Mouse (Mus musculus) intestine, postnatal 0 days (tissue): Measurements from ENCODE around the gene Cdc25a. TPM values are rescaled to one million over a fixed set of nuclear protein-coding genes. Genes with fewer than 3 reads are reported as not detected.

Experiments used
- ATAC-seq: fragments of 200-750 bp; cut with Nextera tagmentation; 2 replicates; pipeline ENCODE4 v1.8.0; 2017; ENCODE audit warnings: mild to moderate bottlenecking, moderate TSS enrichment, moderate library complexity
- H3K27ac ChIP-seq: fragments of 300-500 bp; sonication (generic); 2 replicates; pipeline ENCODE4 v1.5.1; 2014; ENCODE audit warnings: mild to moderate bottlenecking, low read depth, low read length, moderate library complexity
- H3K27me3 ChIP-seq: fragments of 300-500 bp; sonication (generic); replicated peaks from 2 replicates; pipeline ENCODE4 v1.6.1; 2014; ENCODE audit warnings: low read length, mixed read lengths; ENCODE audit not compliant: control insufficient read depth, insufficient read depth
- H3K36me3 ChIP-seq: fragments of 300-500 bp; sonication (generic); 2 replicates; pipeline ENCODE4 v1.6.1; 2014; ENCODE audit warnings: mild to moderate bottlenecking, moderate library complexity; ENCODE audit not compliant: control insufficient read depth, insufficient read depth
- H3K4me1 ChIP-seq: fragments of 300-500 bp; sonication (generic); replicated peaks from 2 replicates; pipeline ENCODE4 v1.6.1; 2014; ENCODE audit warnings: antibody characterized with exemption, low read length, mixed read lengths; ENCODE audit not compliant: control insufficient read depth, insufficient read depth
- H3K4me2 ChIP-seq: fragments of 300-500 bp; sonication (generic); replicated peaks from 2 replicates; pipeline ENCODE4 v1.6.1; 2014; ENCODE audit warnings: low read depth, mild to moderate bottlenecking, moderate library complexity
- H3K4me3 ChIP-seq: fragments of 300-500 bp; sonication (generic); 2 replicates; pipeline ENCODE4 v1.5.1; 2014; ENCODE audit warnings: low read depth, low read length
- H3K9ac ChIP-seq: fragments of 300-500 bp; sonication (generic); 2 replicates; pipeline ENCODE4 v1.6.1; 2014; ENCODE audit warnings: mild to moderate bottlenecking, low read depth, low read length
- H3K9me3 ChIP-seq: fragments of 300-500 bp; sonication (generic); 2 replicates; pipeline ENCODE4 v1.6.1; 2016; ENCODE audit warnings: mixed run types; ENCODE audit not compliant: control insufficient read depth
- CTCF ChIP-seq: sonication (generic); IDR thresholded peaks from 2 replicates; pipeline ENCODE4 v1.5.1; 2016; ENCODE audit warnings: low read depth, mild to moderate bottlenecking, control low read depth, antibody characterized with exemption, moderate library complexity
- WGBS: fragments of 180-500 bp; shearing (Covaris S2); extraction: QIAGEN DNeasy Blood & Tissue Kit; methylation state at CpG from one replicate; pipeline ENCODE4 v1.1.7; 2014; 5-methylcytosine and 5-hydroxymethylcytosine counted together
- microRNA-seq: library from miRNA; unstranded; fragments of <30 nt; microRNA quantifications from one replicate; pipeline ENCODE4, GENCODE M21; 2016
- polyA plus RNA-seq: library from polyadenylated mRNA; unstranded; fragments of >200 nt; fragmentation: Nextera tagmentation; extraction: Ambion mirVana; gene quantifications from 2 replicates; pipeline ENCODE4 v1.2.1, GENCODE M21; 2015

Cdc25a gene
- polyA plus RNA-seq, 1 experiment from 2014 or later = 21.3 TPM

GRCm38 (mm10) chr9:109932361-109932755 lies 57.0 kb downstream of the Cdc25a start:
- under 1% methylated on average over 20 of the region's 20 CpGs for WGBS
- peak overlapping the region; percentile 87 for H3K4me3 ChIP-seq
- H3K4me1 ChIP-seq = no peaks in the 10 kb centered on the region
- peak overlapping the region; percentile 93 for H3K27ac ChIP-seq
- H3K36me3 ChIP-seq = no peaks in the 10 kb centered on the region
- H3K9ac ChIP-seq = peak overlapping the region; percentile 90
- no peak for TF ChIP-seq CTCF
- H3K27me3 ChIP-seq = no peaks in the 10 kb centered on the region
- H3K4me2 ChIP-seq = peak overlapping the region; percentile 90
- H3K9me3 ChIP-seq = no peaks in the 10 kb centered on the region
- ATAC-seq = no peak

- H3K4me1 ChIP-seq = no peaks in the 10 kb centered on the region
- H3K9ac ChIP-seq = peak overlapping the region; percentile 90
- H3K36me3 ChIP-seq = no peaks in the 10 kb centered on the region
- no peak; the same call in none of the 2 replicates for TF ChIP-seq CTCF
- peak overlapping the region; percentile 93; the same call in 1 of the 2 replicates for H3K27ac ChIP-seq
- ATAC-seq = no peak
- H3K4me2 ChIP-seq = peak overlapping the region; percentile 90
- H3K9me3 ChIP-seq = no peaks in the 10 kb centered on the region
- H3K4me3 ChIP-seq = peak overlapping the region; percentile 87
- H3K27me3 ChIP-seq = no peaks in the 10 kb centered on the region
- WGBS = 1% methylated on average over 12 of the region's 12 CpGs
Observed at GRCm38 (mm10) chr9:109932756-109933375, 57.5 kb downstream of the Cdc25a start.

- H3K9ac ChIP-seq = no peak overlapping the region
- H3K27me3 ChIP-seq = no peaks in the 10 kb centered on the region
- TF ChIP-seq CTCF = peak; percentile 40
- H3K36me3 ChIP-seq = no peaks in the 10 kb centered on the region
- H3K4me2 ChIP-seq = no peak overlapping the region
- no peaks in the 10 kb centered on the region for H3K9me3 ChIP-seq
- no peak overlapping the region for H3K4me3 ChIP-seq
- 98% methylated on average over 3 of the region's 3 CpGs for WGBS
- H3K27ac ChIP-seq = no peak overlapping the region
- no peak for ATAC-seq
- no peaks in the 10 kb centered on the region for H3K4me1 ChIP-seq
Observed at GRCm38 (mm10) chr9:109939401-109939800, 64.0 kb downstream of the Cdc25a start.

- 90% methylated on average over 4 of the region's 4 CpGs for WGBS
- Histone ChIP-seq H3K4me3 (no peak overlapping the region), H3K36me3 (no peaks in the 10 kb centered on the region), H3K27ac (no peak overlapping the region), H3K9me3 (no peaks in the 10 kb centered on the region), H3K27me3 (no peaks in the 10 kb centered on the region), H3K4me2 (no peak overlapping the region), H3K4me1 (no peaks in the 10 kb centered on the region), H3K9ac (no peak overlapping the region)
- ATAC-seq = no peak
- no peak for TF ChIP-seq CTCF
Observed at GRCm38 (mm10) chr9:109942796-109943195, 67.4 kb downstream of the Cdc25a start.

Small RNA genes lying within 50 kb of the gene (microRNA-seq; reads per million reads assigned to microRNA genes)
- not detected for gene Mir7089

Other genes with a start within 250 kb of the Cdc25a start
- not detected in 2 replicates for gene Fbxw24, start 249.5 kb upstream of the Cdc25a start, polyA plus RNA-seq
- gene Fbxw25, start 210.9 kb upstream of the Cdc25a start, polyA plus RNA-seq = not detected in 2 replicates
- gene Fbxw18, start 172.9 kb upstream of the Cdc25a start, polyA plus RNA-seq = not detected in 2 replicates
- not detected in 2 replicates for gene Fbxw26, start 129.5 kb upstream of the Cdc25a start, polyA plus RNA-seq
- gene Fbxw27, start 84.9 kb upstream of the Cdc25a start, polyA plus RNA-seq = not detected in 2 replicates
- 3.0 and 3.3 TPM in 2 replicates for gene Spink8, start 63.3 kb upstream of the Cdc25a start, polyA plus RNA-seq
- gene Nme6, start 42.8 kb upstream of the Cdc25a start, polyA plus RNA-seq = 54.6 and 58.0 TPM in 2 replicates
- 1.3 TPM in 2 replicates for gene Camp, start 26.0 kb upstream of the Cdc25a start, polyA plus RNA-seq
- 26.0 and 28.4 TPM in 2 replicates for gene Map4, start 55.9 kb downstream of the Cdc25a start, polyA plus RNA-seq
- 21.6 and 23.3 TPM in 2 replicates for gene Smarcc1, start 242.1 kb downstream of the Cdc25a start, polyA plus RNA-seq
- gene Dhx30, start 242.3 kb downstream of the Cdc25a start, polyA plus RNA-seq = 37.7 and 40.9 TPM in 2 replicates